Mouse (Mus musculus) ES-E14 (cell line): ENCODE data around the gene Rufy1. TPM values are rescaled to one million over a fixed set of nuclear protein-coding genes. Genes with fewer than 3 reads are reported as not detected.

Experiments
- DNase-seq: peaks from one replicate; pipeline ENCODE4 v3.0.0-alpha.2; 2013; ENCODE audit warnings: low read depth, low spot score
- H3K27ac ChIP-seq: 2 replicates; pipeline ENCODE4 v1.5.1; 2012; ENCODE audit warnings: low read depth, mild to moderate bottlenecking, low read length, moderate library complexity, mixed read lengths; ENCODE audit not compliant: poor library complexity, insufficient read depth, severe bottlenecking
- H3K36me3 ChIP-seq: 2 replicates; pipeline ENCODE4 v1.6.1; 2012; ENCODE audit warnings: mild to moderate bottlenecking, low read length, moderate library complexity, mixed read lengths; ENCODE audit not compliant: control insufficient read depth, poor library complexity, insufficient read depth, severe bottlenecking
- H3K4me1 ChIP-seq, 2 experiments: fragments of 150-350 bp in 1 of 2; sonication (generic) in 1 of 2; 2 replicates each; pipeline ENCODE4 v1.6.1; 2012; ENCODE audit warnings: low read length in 2 of 2, mild to moderate bottlenecking in 1 of 2, mixed read lengths in 1 of 2; ENCODE audit not compliant: control insufficient read depth in 2 of 2, insufficient read depth in 2 of 2, poor library complexity in 1 of 2
- H3K4me3 ChIP-seq, 2 experiments: fragments of 150-350 bp in 1 of 2; sonication (generic) in 1 of 2; 2 replicates each; pipeline ENCODE4 v1.5.1; 2012; ENCODE audit warnings: low read length in 2 of 2, low read depth in 1 of 2, mild to moderate bottlenecking in 1 of 2, mixed read lengths in 1 of 2; ENCODE audit not compliant: insufficient read depth in 1 of 2, poor library complexity in 1 of 2, severe bottlenecking in 1 of 2
- H3K9ac ChIP-seq: 2 replicates; pipeline ENCODE4 v1.6.1; 2012; ENCODE audit warnings: low read depth, mild to moderate bottlenecking, low read length, mixed read lengths; ENCODE audit not compliant: poor library complexity, insufficient read depth, severe bottlenecking
- H3K9me3 ChIP-seq: fragments of 150-350 bp; sonication (generic); 2 replicates; pipeline ENCODE4 v1.6.1; 2012; ENCODE audit warnings: low read depth, mild to moderate bottlenecking, low read length; ENCODE audit not compliant: control insufficient read depth, insufficient read depth
- CHD2 ChIP-seq: IDR thresholded peaks from 2 replicates; pipeline ENCODE4 v1.6.1; 2014; ENCODE audit warnings: mild to moderate bottlenecking, low read depth, low read length, inconsistent platforms
- HCFC1 ChIP-seq: IDR thresholded peaks from 2 replicates; pipeline ENCODE4 v1.6.1; 2012; ENCODE audit warnings: low read length, inconsistent platforms, borderline replicate concordance; ENCODE audit not compliant: insufficient read depth
- MAFK ChIP-seq: IDR thresholded peaks from 2 replicates; pipeline ENCODE4 v1.6.1; 2014; ENCODE audit warnings: mild to moderate bottlenecking, low read depth, low read length, inconsistent platforms; ENCODE audit not compliant: insufficient read depth
- ZC3H11A ChIP-seq: IDR thresholded peaks from 2 replicates; pipeline ENCODE4 v1.6.1; 2012; ENCODE audit warnings: low read depth, mild to moderate bottlenecking, inconsistent platforms, low read length, borderline replicate concordance
- ZNF384 ChIP-seq: IDR thresholded peaks from 2 replicates; pipeline ENCODE4 v1.6.1; 2012; ENCODE audit warnings: low read depth, low read length, inconsistent platforms
- in situ Hi-C, 2 experiments: fragments of 600-800 bp; cut with MboI; formaldehyde crosslinking; loops; one replicate each; pipeline ENCODE4 v1.15.1; 2025; ENCODE audit warnings: low sequenced_read_pairs in 2 of 2, inconsistent platforms in 1 of 2; ENCODE audit not compliant: unreplicated experiment in 2 of 2
- total RNA-seq: library from RNA; depleted of rRNA; stranded (reverse); fragments of 300-350 nt; gene quantifications from 2 replicates; pipeline ENCODE4 v1.2.3, GENCODE M21; 2012

Rufy1 gene
- total RNA-seq, 1 experiment, result 11.2 TPM

DNA sequence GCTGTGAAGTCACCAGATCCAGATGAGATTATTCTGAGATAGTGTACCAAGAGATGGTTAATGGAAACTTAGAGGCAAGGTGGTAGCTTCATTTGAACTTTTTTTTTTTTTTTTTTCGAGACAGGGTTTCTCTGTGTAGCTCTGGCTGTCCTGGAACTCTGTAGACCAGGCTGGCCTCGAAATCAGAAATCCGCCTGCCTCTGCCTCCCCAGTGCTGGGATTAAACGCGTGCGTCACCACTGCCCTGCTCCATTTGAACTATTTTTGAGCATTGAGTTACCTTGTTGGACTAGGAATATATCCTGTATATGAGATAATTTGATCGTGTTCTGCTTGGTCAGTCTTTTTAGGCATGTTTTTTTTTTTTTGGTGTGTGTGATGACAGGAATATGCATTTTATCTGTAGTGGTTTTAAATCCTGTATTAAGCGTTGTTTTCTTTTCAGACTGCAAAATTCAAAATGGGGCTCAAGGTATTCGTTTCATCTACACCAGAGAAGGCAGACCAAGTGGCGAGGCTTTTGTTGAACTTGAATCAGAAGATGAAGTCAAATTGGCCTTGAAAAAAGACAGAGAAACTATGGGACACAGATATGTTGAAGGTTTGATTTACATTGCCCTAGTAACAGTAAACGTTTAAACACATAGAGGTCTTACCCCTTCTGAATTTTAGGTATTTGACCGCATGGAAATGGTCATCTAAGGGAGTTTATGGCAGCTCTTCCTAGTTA lies 51.7 kb downstream of the Rufy1 start:
- no peak for DNase-seq
- H3K4me1 ChIP-seq, result peaks cover 0 to 7% of the 10 kb centered on the region in 2 experiments; a peak in 3 of 4 replicates
- H3K4me3 ChIP-seq, result peak overlapping the region; percentile 76 to 96
- TF ChIP-seq ZNF384 (no peak), MAFK (no peak), HCFC1 (no peak), CHD2 (no peak), ZC3H11A (no peak)
- no peaks in the 10 kb centered on the region for H3K9me3 ChIP-seq
- in situ Hi-C loops, result no loop called here
- peaks cover 25% of the 10 kb centered on the region for H3K36me3 ChIP-seq
- peak overlapping the region; percentile 97; the same call in 1 of the 2 replicates for H3K9ac ChIP-seq
- no peak overlapping the region for H3K27ac ChIP-seq

DNA sequence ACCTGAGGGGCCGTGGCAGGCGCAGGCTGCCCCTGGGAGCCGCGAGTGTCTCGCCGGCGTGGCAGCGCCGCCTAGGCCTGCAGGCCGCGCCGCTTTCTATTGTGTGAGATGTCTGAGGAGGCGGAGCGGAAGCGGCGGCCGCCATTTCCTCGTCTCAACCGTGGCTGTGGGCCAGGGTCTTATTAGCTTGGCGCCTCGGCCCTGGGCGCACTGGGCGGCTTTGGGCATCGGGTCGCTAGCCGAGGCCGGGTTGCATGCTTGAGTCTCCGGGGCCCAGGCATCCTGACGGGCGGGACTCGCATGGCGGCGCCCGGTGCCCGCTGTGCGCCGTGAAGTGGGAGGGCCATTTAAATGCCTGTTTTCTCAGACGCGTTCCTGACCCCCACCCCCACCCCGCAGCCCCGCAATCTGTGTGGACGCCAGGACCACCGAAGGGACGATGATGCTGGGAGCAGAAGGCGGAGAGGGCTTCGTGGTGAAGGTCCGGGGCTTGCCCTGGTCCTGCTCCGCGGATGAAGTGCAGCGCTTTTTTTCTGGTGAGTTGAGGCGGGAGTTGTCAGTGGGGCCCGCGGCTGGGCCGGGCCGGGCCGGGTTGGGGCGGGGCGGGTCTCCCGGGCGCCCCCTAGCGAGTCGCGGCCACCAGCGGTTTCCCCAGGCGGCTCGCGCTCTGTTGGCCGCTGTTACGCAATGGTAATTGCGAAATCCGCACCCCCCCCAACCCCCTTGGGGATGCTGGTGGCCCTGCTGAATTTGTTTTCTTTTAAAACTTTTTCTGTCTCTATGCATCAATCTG lies 52.8 kb downstream of the Rufy1 start:
- peak overlapping the region; percentile 76 to 96 for H3K4me3 ChIP-seq
- TF ChIP-seq HCFC1, result peak; percentile 46; the same call in 1 of the 2 replicates
- no peak for TF ChIP-seq CHD2
- DNase-seq, result peak; percentile 65
- H3K27ac ChIP-seq, result peak overlapping the region; percentile 95
- no peaks in the 10 kb centered on the region for H3K9me3 ChIP-seq
- H3K4me1 ChIP-seq, result peaks cover 0 to 7% of the 10 kb centered on the region in 2 experiments; a peak in 3 of 4 replicates
- H3K36me3 ChIP-seq, result peaks cover 21% of the 10 kb centered on the region
- in situ Hi-C loops, result no loop called here
- H3K9ac ChIP-seq, result peak overlapping the region; percentile 97

DNA sequence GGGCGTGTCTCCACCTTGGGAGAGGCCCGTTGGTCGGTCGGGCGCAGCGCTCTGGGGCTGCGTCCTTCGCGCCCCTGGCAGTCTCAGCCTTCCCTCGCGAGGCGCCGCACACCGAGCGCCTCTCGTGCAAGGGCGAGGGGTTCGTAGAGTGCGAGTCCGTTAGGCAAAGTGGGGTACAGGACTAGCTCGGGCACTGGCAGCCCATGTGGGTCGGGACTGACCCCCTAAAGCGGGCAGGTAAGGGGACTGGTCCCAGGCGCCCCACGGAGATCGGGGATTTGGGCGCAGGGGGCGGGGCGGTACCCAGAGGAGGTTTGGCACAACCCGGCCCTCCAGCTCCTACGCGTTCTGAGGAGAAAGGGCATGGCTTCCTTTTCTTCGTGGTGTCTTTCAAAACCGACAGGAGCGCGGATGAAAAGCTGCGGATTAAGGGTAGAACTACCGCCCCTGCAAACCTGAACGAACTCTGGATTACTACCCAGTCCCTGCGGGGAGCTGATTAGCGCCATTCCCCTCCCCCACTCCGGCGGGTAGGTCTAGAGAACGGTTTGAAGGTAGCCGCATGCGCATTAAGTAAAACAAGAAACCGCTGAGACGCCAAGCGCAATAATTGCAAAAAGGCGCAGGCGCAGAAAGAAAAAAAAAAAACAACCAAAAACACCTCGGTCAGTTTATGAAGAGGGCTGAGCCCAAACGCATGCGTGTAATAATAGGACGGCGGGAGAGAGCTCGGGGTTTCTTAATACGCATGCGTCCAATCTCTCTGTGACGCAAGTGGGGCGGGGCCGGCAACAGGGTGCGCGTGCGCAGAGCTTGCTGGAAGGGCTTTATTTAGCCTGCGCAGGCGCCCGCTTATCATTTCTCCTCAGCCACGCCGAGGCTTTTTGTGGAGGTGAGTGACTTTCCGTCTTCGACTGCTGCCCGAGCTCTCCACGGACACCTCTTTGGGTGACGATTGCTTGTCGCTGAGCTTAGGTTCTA lies 53.7 kb downstream of the Rufy1 start, which contains the start of gene Hnrnph1:
Hnrnph1 (plus strand) TSS at position 80 of the 981 bp plus-strand sequence.
- peak; percentile 96 for DNase-seq
- H3K9ac ChIP-seq, result peak within 1 kb of the TSS; percentile 97
- H3K4me1 ChIP-seq, result peaks cover 0 to 7% of the 10 kb centered on the region in 2 experiments; a peak in 3 of 4 replicates
- H3K36me3 ChIP-seq, result peaks cover 13% of the 10 kb centered on the region
- H3K9me3 ChIP-seq, result no peaks in the 10 kb centered on the region
- in situ Hi-C loops, result no loop called here
- peak within 1 kb of the TSS; percentile 76 to 96 for H3K4me3 ChIP-seq
- TF ChIP-seq HCFC1 (peak; percentile 43; the same call in 1 of the 2 replicates), ZNF384 (peak; percentile 93), ZC3H11A (no peak)
- peak within 1 kb of the TSS; percentile 95 for H3K27ac ChIP-seq

DNA sequence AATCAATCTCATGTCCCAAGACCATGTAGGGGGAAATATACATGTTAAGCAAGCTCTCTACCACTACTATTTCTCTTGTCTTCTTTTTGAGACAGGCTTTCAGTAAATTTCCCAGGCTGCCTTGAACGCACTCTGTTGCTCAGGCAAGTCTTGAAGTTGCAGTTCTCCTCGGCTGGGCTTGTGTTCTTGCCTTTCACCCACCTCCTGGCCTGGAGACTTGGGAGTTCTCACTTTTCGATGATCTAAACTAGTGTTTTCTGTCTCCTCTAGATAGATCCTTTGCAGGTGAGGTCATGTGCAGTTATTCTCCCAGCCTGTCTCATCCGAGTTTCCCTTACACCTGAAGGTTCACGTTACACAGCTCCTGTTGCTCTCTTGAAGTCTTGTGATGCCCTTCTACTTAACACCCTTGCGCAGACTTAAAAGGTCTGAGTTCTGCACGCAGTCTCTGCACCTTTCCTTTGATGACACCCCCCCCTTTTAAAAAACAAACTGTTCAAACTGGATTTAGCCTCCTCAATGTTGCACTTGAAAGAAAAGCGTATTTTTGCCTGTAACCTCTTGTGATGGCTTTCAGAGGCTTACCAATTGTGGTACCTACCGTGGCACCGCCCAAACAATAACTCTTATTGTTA lies 54.7 kb downstream of the Rufy1 start:
- no peak for DNase-seq
- H3K27ac ChIP-seq, result no peak overlapping the region
- H3K9me3 ChIP-seq, result no peaks in the 10 kb centered on the region
- peak overlapping the region; percentile 76 to 96 for H3K4me3 ChIP-seq
- no peak for TF ChIP-seq CHD2
- no peak for TF ChIP-seq ZNF384
- no peak for TF ChIP-seq HCFC1
- TF ChIP-seq MAFK, result no peak
- TF ChIP-seq ZC3H11A, result no peak
- H3K4me1 ChIP-seq, result peaks cover 2 to 7% of the 10 kb centered on the region in 2 experiments; a peak in 3 of 4 replicates
- peaks cover 9% of the 10 kb centered on the region for H3K36me3 ChIP-seq
- peak overlapping the region; percentile 88 for H3K9ac ChIP-seq
- in situ Hi-C loops, result no loop called here
